Mouse (Mus musculus) cerebellum, adult 2 months (tissue): Measurements from ENCODE around the gene Prss35.

Experiments
- CTCF ChIP-seq: fragments of 200-500 bp; IDR thresholded peaks from 2 replicates; pipeline ENCODE4 v1.5.1; 2011; ENCODE audit warnings: low read depth, mild to moderate bottlenecking, control low read depth, low read length, moderate library complexity, borderline replicate concordance; ENCODE audit not compliant: insufficient read depth
- POLR2A ChIP-seq: fragments of 200-500 bp; IDR thresholded peaks from 2 replicates; pipeline ENCODE4 v1.6.1; 2011; ENCODE audit warnings: low read length, control low read depth, borderline replicate concordance; ENCODE audit not compliant: insufficient read depth

GRCm38 (mm10) chr9:86797553-86797952 is 54.1 kb downstream of the Prss35 start:
- no peak for TF ChIP-seq CTCF
- no peak for TF ChIP-seq POLR2A
